Mouse (Mus musculus) small intestine, adult 2 months (tissue): Measurements from ENCODE around the gene Msh4.

Source experiments
- CTCF ChIP-seq: fragments of 200-500 bp; IDR thresholded peaks from 2 replicates; pipeline ENCODE4 v1.5.1; 2012; ENCODE audit warnings: low read depth, mild to moderate bottlenecking, control low read depth, inconsistent platforms, low read length, moderate library complexity, mixed read lengths; ENCODE audit not compliant: insufficient replicate concordance, insufficient read length; ENCODE audit errors: extremely low read depth
- POLR2A ChIP-seq: fragments of 200-500 bp; IDR thresholded peaks from 2 replicates; pipeline ENCODE4 v1.6.1; 2012; ENCODE audit warnings: low read depth, mild to moderate bottlenecking, control low read depth, inconsistent platforms, low read length, moderate library complexity

DNA sequence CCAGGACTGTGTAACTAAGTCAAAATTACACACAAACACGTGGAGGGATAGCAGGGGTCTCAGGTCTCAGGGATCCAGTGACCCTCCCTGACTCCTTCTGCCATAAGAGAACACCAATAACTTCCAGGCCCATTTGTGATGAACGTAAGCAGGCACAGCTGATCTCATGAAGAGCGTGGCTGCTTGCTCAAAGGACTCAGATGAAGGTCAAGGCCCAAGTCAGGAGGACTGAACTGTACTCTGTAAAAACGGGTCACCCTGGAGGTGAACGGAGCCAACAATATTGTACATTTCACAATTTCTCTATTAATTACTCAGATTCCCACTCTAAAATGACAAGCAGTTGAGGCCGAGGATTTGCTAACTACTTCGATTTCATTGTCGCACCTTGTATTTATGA, 91.9 kb downstream of the Msh4 start:
- TF ChIP-seq CTCF: no peak
- no peak for TF ChIP-seq POLR2A
